Mouse (Mus musculus): ENCODE data around the gene Pam16.

- TF ChIP-seq ZNF384 (IDR thresholded peaks at IDR 0.05; ENCODE audit: low read depth, low read length) (no peak), MAFK (IDR thresholded peaks at IDR 0.05; ENCODE audit: insufficient read depth, low read depth, low read length) (no peak), HCFC1 (IDR thresholded peaks at IDR 0.05; ENCODE audit: borderline replicate concordance, insufficient read depth, low read length) (no peak), ZC3H11A (IDR thresholded peaks at IDR 0.05; ENCODE audit: borderline replicate concordance, low read depth, low read length) (no peak), CHD2 (IDR thresholded peaks at IDR 0.05; ENCODE audit: low read depth, low read length) (no peak)
Measured at GRCm38 (mm10) chr16:4602766-4603452, 21.9 kb downstream of the Pam16 start.
